Mouse (Mus musculus) colon, adult 2 months (tissue): ENCODE data around the gene Clec4b1. TPM values are rescaled to one million over a fixed set of nuclear protein-coding genes. Genes with fewer than 3 reads are reported as not detected.

ENCODE experiments used
- polyA plus RNA-seq: library from polyadenylated mRNA; depleted of rRNA; stranded (reverse); fragments of >200 nt; gene quantifications from 2 replicates; pipeline ENCODE4 v1.2.3, GENCODE M21; 2012; rRNA removed

The Clec4b1 gene
- polyA plus RNA-seq, result 0.26 and 0.29 TPM in 2 replicates

DNA sequence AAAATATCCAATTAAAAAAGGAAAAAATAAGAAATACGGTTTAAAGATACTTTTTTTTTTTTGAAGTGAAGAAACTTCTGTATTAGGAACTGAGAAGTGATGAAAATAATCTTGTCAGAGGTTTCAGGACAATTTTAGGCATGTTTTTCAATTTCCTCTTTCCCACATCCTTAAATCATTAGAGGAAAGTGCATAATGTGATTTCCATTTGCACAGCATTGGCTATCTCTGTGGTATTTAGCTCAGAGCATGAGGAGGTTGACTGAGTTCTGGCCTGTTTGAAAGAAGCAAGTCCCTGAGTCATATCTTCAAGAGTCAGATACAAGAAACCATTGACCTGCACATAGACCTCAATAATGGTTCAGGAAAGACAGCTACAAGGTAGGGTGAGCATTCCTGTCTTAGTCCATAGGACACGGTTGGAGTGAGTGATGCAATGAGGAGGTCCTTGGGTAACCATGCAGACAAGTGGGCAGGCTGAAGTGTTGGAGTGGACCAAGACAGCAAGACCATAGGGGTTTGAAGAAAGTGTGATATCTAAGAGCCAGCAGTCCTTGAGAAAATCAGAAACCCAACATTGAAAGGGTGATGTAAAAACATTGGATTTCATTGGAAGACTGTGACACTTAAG lies at the start of gene Clec4b1:
Gene Clec4b1 (plus strand): TSS at position 221 of the 631 bp plus-strand sequence.

DNA sequence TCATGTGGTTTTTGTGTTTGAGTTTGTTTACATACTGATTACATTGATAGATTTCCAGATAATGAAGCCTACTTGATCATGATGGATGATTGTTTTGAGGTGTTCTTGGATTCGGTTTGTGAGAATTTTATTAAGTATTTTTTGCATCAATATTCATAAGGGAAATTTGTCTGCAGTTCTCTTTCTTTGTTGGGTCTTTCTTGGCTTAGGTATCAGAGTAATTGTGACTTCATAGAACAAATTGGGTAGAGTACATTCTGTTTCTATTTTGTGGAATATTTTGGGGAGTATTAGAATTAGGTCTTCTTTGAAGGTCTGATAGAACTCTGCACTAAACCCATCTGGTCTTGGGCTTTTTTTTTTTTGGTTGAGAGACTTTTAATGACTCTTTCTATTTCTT lies 56.4 kb downstream of the Clec4b1 start, which contains the start of gene Clec4a2:
Gene Clec4a2 (plus strand): TSS at position 301 of the 400 bp plus-strand sequence.

Other genes starting within 250 kb of the Clec4b1 start
- 1.5 and 1.8 TPM in 2 replicates for gene Slc2a3, start 248.3 kb upstream of the Clec4b1 start, polyA plus RNA-seq
- gene Foxj2, start 230.0 kb upstream of the Clec4b1 start, polyA plus RNA-seq, result 13.1 TPM in 2 replicates
- 1.7 and 1.9 TPM in 2 replicates for gene C3ar1, start 193.8 kb upstream of the Clec4b1 start, polyA plus RNA-seq
- gene Necap1, start 175.5 kb upstream of the Clec4b1 start, polyA plus RNA-seq, result 9.5 and 11.4 TPM in 2 replicates
- gene Clec4a1, start 128.1 kb upstream of the Clec4b1 start, polyA plus RNA-seq, result 1.1 and 1.2 TPM in 2 replicates
- gene Clec4a3, start 97.4 kb upstream of the Clec4b1 start, polyA plus RNA-seq, result 0.19 and 0.34 TPM in 2 replicates
- gene Clec4a4, start 59.6 kb upstream of the Clec4b1 start, polyA plus RNA-seq, result not detected in 2 replicates
- 0.31 and 0.63 TPM in 2 replicates for gene Clec4a2, start 56.5 kb downstream of the Clec4b1 start, polyA plus RNA-seq
- not detected in 2 replicates for gene Clec4b2, start 122.9 kb downstream of the Clec4b1 start, polyA plus RNA-seq
- 1.4 and 1.5 TPM in 2 replicates for gene Clec4n, start 179.9 kb downstream of the Clec4b1 start, polyA plus RNA-seq
- gene Clec4d, start 212.1 kb downstream of the Clec4b1 start, polyA plus RNA-seq, result 0.08 and 0.24 TPM in 2 replicates
- not detected in 2 replicates for gene Clec4e, start 239.9 kb downstream of the Clec4b1 start, polyA plus RNA-seq